9 mouse cellular contexts compared by ENCODE assay signal in genomic region chr13:29628607-29629006, GRCm38 (mm10).
DNase-seq lines count a peak whose midpoint lies in the region; ATAC-seq and TF ChIP-seq lines count a peak whose summit lies in the region.
"Had no signal": no experiment of that assay in that cellular context is flagged by ENCODE, and none has a peak within 500 bp of the region (broad histone marks: within the 10 kb centered on the region; RNA-seq: fewer than 3 reads in every experiment).

No protein-coding gene starts in this region.

- H3K9me3 ChIP-seq in liver, embryonic 12.5 days (replicated peaks) = no peaks in the 10 kb centered on the region
- no peaks in the 10 kb centered on the region for H3K9me3 ChIP-seq in forebrain, embryonic 10.5 days

- TF ChIP-seq CTCF in liver, adult 2 months (IDR thresholded peaks at IDR 0.05; ENCODE audit: low read depth, low read length) = no peak
- no peak for TF ChIP-seq CTCF in heart, adult 2 months (IDR thresholded peaks at IDR 0.05)
- TF ChIP-seq CTCF in thymus, adult 2 months (IDR thresholded peaks at IDR 0.05; ENCODE audit: borderline replicate concordance, control insufficient read depth, extremely low read depth, insufficient read depth, low read length, poor library complexity) = no peak

- no peak for ATAC-seq in liver, embryonic 12.5 days
- ATAC-seq: Patski had no signal

- DNase-seq in liver, adult 2 months (ENCODE audit: extremely low read depth, low read depth, low spot score) = peak; percentile 10
- DNase-seq in heart, adult 2 months = peak; percentile 49 to 68
- peak; percentile 72 for DNase-seq in kidney, postnatal 10 days
- DNase-seq in thymus, adult 2 months = peak; percentile 22
- DNase-seq in right cerebral cortex, postnatal 36 days (ENCODE audit: low spot score in 2 of 2) = no peak
- no peak for DNase-seq in forebrain, embryonic 10.5 days (ENCODE audit: extremely low spot score, low spot score)
- DNase-seq in layer of hippocampus, postnatal 10 days (ENCODE audit: low spot score in 2 of 2) = no peak

- no peaks in the 10 kb centered on the region for H3K4me1 ChIP-seq in liver, adult 2 months (ENCODE audit: control insufficient read depth, insufficient read depth, low read length)
- H3K4me1 ChIP-seq in liver, embryonic 12.5 days = peaks cover 13% of the 10 kb centered on the region; the same call in 1 of the 2 replicates
- H3K4me1 ChIP-seq in heart, adult 2 months (ENCODE audit: control insufficient read depth, insufficient read depth, low read length) = peaks cover 11% of the 10 kb centered on the region
- no peaks in the 10 kb centered on the region; the same call in 1 of the 2 replicates for H3K4me1 ChIP-seq in thymus, adult 2 months (replicated peaks; ENCODE audit: control insufficient read depth, insufficient read depth, low read length)
- peaks cover 7% of the 10 kb centered on the region for H3K4me1 ChIP-seq in forebrain, embryonic 10.5 days

- intact Hi-C loops in heart, adult 2 months (cut with DNase I) = no loop called here

- H3K79me2 ChIP-seq in liver, adult 2 months (ENCODE audit: control insufficient read depth, insufficient read depth, low read length) = no peaks in the 10 kb centered on the region
- H3K79me2 ChIP-seq in heart, adult 2 months (replicated peaks; ENCODE audit: control insufficient read depth, insufficient read depth, low read length) = no peaks in the 10 kb centered on the region

- no peak overlapping the region for H3K27ac ChIP-seq in liver, adult 2 months (replicated peaks; ENCODE audit: insufficient read depth, low read depth, low read length)
- no peak overlapping the region for H3K27ac ChIP-seq in liver, embryonic 12.5 days
- H3K27ac ChIP-seq in heart, adult 2 months = peak overlapping the region; percentile 72
- H3K27ac ChIP-seq in thymus, adult 2 months (ENCODE audit: control insufficient read depth, insufficient read depth, low read length) = no peak overlapping the region
- H3K27ac ChIP-seq in forebrain, embryonic 10.5 days = no peak overlapping the region

- no peaks in the 10 kb centered on the region for H3K36me3 ChIP-seq in liver, adult 2 months (ENCODE audit: control insufficient read depth, insufficient read depth, low read length)
- H3K36me3 ChIP-seq in liver, embryonic 12.5 days = no peaks in the 10 kb centered on the region
- peaks cover 2% of the 10 kb centered on the region for H3K36me3 ChIP-seq in heart, adult 2 months (ENCODE audit: control insufficient read depth, insufficient read depth, low read length)
- H3K36me3 ChIP-seq in thymus, adult 2 months (ENCODE audit: control insufficient read depth, insufficient read depth, low read length) = no peaks in the 10 kb centered on the region
- H3K36me3 ChIP-seq in forebrain, embryonic 10.5 days (replicated peaks) = no peaks in the 10 kb centered on the region

- 40% methylated on average over 4 of the region's 5 CpGs for WGBS in liver, adult 2 months
- 79% methylated on average over 5 of the region's 5 CpGs for WGBS in liver, embryonic 12.5 days (ENCODE audit: insufficient replicate concordance)
- 24% methylated on average over 5 of the region's 5 CpGs for WGBS in heart, adult 2 months
- WGBS in thymus, adult 2 months = 12% methylated on average over 5 of the region's 5 CpGs
- 59% methylated on average over 5 of the region's 5 CpGs for WGBS in forebrain, embryonic 10.5 days

- H3K4me2 ChIP-seq in liver, embryonic 12.5 days = no peak overlapping the region

- no peak overlapping the region for H3K9ac ChIP-seq in liver, adult 2 months (ENCODE audit: low read depth, low read length)
- no peak overlapping the region for H3K9ac ChIP-seq in liver, embryonic 12.5 days
- no peak overlapping the region for H3K9ac ChIP-seq in heart, adult 2 months (ENCODE audit: low read depth, low read length)

- no peaks in the 10 kb centered on the region for H3K27me3 ChIP-seq in liver, adult 2 months (ENCODE audit: control insufficient read depth, insufficient read depth, low read length)
- no peaks in the 10 kb centered on the region for H3K27me3 ChIP-seq in liver, embryonic 12.5 days (replicated peaks)
- no peaks in the 10 kb centered on the region for H3K27me3 ChIP-seq in heart, adult 2 months (ENCODE audit: control insufficient read depth, insufficient read depth, low read length)
- H3K27me3 ChIP-seq in thymus, adult 2 months (ENCODE audit: control insufficient read depth, insufficient read depth, low read length) = no peaks in the 10 kb centered on the region
- H3K27me3 ChIP-seq in forebrain, embryonic 10.5 days (ENCODE audit: poor library complexity, severe bottlenecking) = no peaks in the 10 kb centered on the region
- H3K27me3 ChIP-seq: Patski had no signal

- no peak for TF ChIP-seq POLR2A in liver, adult 2 months (IDR thresholded peaks at IDR 0.05; ENCODE audit: extremely low read depth, insufficient read depth, low read length)
- no peak for TF ChIP-seq POLR2A in heart, adult 2 months (IDR thresholded peaks at IDR 0.05; ENCODE audit: insufficient read depth, low read depth, low read length)
- TF ChIP-seq POLR2A in thymus, adult 2 months (IDR thresholded peaks at IDR 0.05; ENCODE audit: control insufficient read depth, extremely low read depth, insufficient read depth, low read length, poor library complexity) = no peak

- 0 out of 2 replicates have a peak, but pooled peaks have one; percentile 59 for TF ChIP-seq EP300 in heart, adult 2 months (IDR thresholded peaks at IDR 0.05; ENCODE audit: insufficient read depth, low read depth, low read length)

- no peak overlapping the region for H3K4me3 ChIP-seq in liver, adult 2 months (ENCODE audit: insufficient read depth, low read depth, low read length)
- no peak overlapping the region for H3K4me3 ChIP-seq in liver, embryonic 12.5 days
- no peak overlapping the region for H3K4me3 ChIP-seq in heart, adult 2 months
- no peak overlapping the region for H3K4me3 ChIP-seq in thymus, adult 2 months (ENCODE audit: control insufficient read depth, insufficient read depth, low read length)
- H3K4me3 ChIP-seq in forebrain, embryonic 10.5 days = no peak overlapping the region

Comparison
In these comparisons a context has a peak if more than half of its experiments do, and no peak if none do; other contexts are left out.
1. DNase-seq: peak in liver, adult 2 months (single experiment), heart, adult 2 months (2 of 2), kidney, postnatal 10 days (single experiment) and thymus, adult 2 months (single experiment); none in right cerebral cortex, postnatal 36 days (0 of 2), forebrain, embryonic 10.5 days (single experiment) and layer of hippocampus, postnatal 10 days (0 of 2).